8 mouse cellular contexts compared by ENCODE assay signal in the genomic region with DNA sequence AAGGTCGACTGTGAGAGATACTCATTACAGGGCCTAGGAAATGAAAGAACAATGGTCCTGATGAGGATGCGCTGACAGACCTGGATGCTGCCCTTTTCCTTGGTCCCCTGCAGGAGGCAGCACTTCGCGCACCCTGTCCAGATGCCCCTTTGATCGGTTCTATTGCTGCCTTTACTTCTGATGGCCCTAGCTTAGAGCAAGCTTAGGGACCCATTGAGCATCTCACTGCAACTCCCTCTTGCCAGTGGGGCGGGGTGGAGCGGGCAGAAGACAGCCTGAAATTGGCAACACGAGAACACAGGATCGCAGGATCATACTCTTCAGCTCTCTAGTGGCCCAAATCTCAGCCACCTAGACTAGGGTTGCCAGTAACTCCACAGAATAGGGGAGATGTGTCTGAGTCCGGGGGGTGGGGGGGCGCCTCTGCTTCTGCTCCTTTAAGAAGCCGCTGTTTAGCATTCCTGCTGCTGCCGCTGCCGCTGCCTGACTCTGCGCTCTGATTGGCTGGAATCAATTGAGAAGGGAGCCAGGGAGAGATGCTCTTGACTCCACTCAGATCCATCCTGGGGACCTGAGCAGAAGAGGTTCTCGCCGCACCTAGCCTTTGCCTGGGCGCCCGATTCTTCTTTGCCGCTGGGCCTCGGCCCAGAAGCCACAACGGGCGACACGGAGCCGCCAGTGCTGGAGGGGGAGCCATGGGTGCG. TPM values are rescaled to one million over a fixed set of nuclear protein-coding genes. Genes with fewer than 3 reads are reported as not detected.
DNase-seq lines count a peak whose midpoint lies in the region; ATAC-seq and TF ChIP-seq lines count a peak whose summit lies in the region.

Gene Dlg3 (plus strand): TSS at position 542 of the 704 bp plus-strand sequence.

- H3K4me3 ChIP-seq in bone marrow macrophage, adult 2 months (ENCODE audit: insufficient read depth, low read length): peak within 1 kb of the TSS; percentile 40
- H3K4me3 ChIP-seq in embryonic fibroblast, embryonic 13.5 days (ENCODE audit: insufficient read depth, low read length): peak within 1 kb of the TSS; percentile 28
- peak within 1 kb of the TSS; percentile 53 for H3K4me3 ChIP-seq in midbrain, embryonic 11.5 days (ENCODE audit: low read depth, low read length)
- H3K4me3 ChIP-seq in stomach, embryonic 15.5 days (replicated peaks): peak within 1 kb of the TSS; percentile 37

- DNase-seq in heart, adult 11 months: peak; percentile 94
- no peak for DNase-seq in heart, postnatal 25 days (ENCODE audit: low spot score)
- DNase-seq in left cerebral cortex, adult 8-10 months (ENCODE audit: low spot score in 2 of 2): peak; percentile 42 to 60
- peak; percentile 91 for DNase-seq in midbrain, embryonic 11.5 days (ENCODE audit: low spot score, missing footprints)

- H3K4me2 ChIP-seq in midbrain, embryonic 11.5 days: peak within 1 kb of the TSS; percentile 76
- peak within 1 kb of the TSS; percentile 86 for H3K4me2 ChIP-seq in stomach, embryonic 15.5 days

- no peaks in the 10 kb centered on the region for H3K4me1 ChIP-seq in bone marrow macrophage, adult 2 months (ENCODE audit: control insufficient read depth, insufficient read depth, low read length)
- no peaks in the 10 kb centered on the region for H3K4me1 ChIP-seq in embryonic fibroblast, embryonic 13.5 days (ENCODE audit: control insufficient read depth, insufficient read depth, low read length)
- peaks cover 5% of the 10 kb centered on the region; the same call in 1 of the 2 replicates for H3K4me1 ChIP-seq in midbrain, embryonic 11.5 days (ENCODE audit: control insufficient read depth, insufficient read depth, low read length)
- no peaks in the 10 kb centered on the region for H3K4me1 ChIP-seq in stomach, embryonic 15.5 days

- no peaks in the 10 kb centered on the region for H3K36me3 ChIP-seq in midbrain, embryonic 11.5 days (ENCODE audit: control insufficient read depth, insufficient read depth, low read length)
- no peaks in the 10 kb centered on the region for H3K36me3 ChIP-seq in stomach, embryonic 15.5 days

- peaks cover 3% of the 10 kb centered on the region; the same call in 1 of the 2 replicates for H3K27me3 ChIP-seq in midbrain, embryonic 11.5 days (ENCODE audit: control insufficient read depth, insufficient read depth, low read length)
- H3K27me3 ChIP-seq in stomach, embryonic 15.5 days (replicated peaks): peaks cover 7% of the 10 kb centered on the region; the same call in 1 of the 2 replicates

- 21% methylated on average over 26 of the region's 26 CpGs for WGBS in midbrain, embryonic 11.5 days
- WGBS in stomach, embryonic 15.5 days: 20% methylated on average over 25 of the region's 26 CpGs

- no peak for TF ChIP-seq POLR2A in bone marrow macrophage, adult 2 months (IDR thresholded peaks at IDR 0.05; ENCODE audit: borderline replicate concordance, low read depth, low read length)
- TF ChIP-seq POLR2A in embryonic fibroblast, embryonic 13.5 days (IDR thresholded peaks at IDR 0.05; ENCODE audit: low read depth, low read length): no peak

- intact Hi-C loops in heart, postnatal 25 days (cut with DNase I): no loop called here

- peak within 1 kb of the TSS; percentile 59 for H3K9ac ChIP-seq in midbrain, embryonic 11.5 days (ENCODE audit: low read length)
- no peak within 1 kb of the TSS for H3K9ac ChIP-seq in stomach, embryonic 15.5 days

- no peak within 1 kb of the TSS for H3K27ac ChIP-seq in bone marrow macrophage, adult 2 months (ENCODE audit: insufficient read depth, low read depth, low read length)
- H3K27ac ChIP-seq in embryonic fibroblast, embryonic 13.5 days (ENCODE audit: insufficient read depth, low read length): no peak within 1 kb of the TSS
- no peak within 1 kb of the TSS for H3K27ac ChIP-seq in midbrain, embryonic 11.5 days (ENCODE audit: low read depth, low read length)
- H3K27ac ChIP-seq in stomach, embryonic 15.5 days: no peak within 1 kb of the TSS

- no peaks in the 10 kb centered on the region for H3K9me3 ChIP-seq in midbrain, embryonic 11.5 days (ENCODE audit: control insufficient read depth, low read length)
- no peaks in the 10 kb centered on the region for H3K9me3 ChIP-seq in stomach, embryonic 15.5 days

- TF ChIP-seq CTCF in bone marrow macrophage, adult 2 months (IDR thresholded peaks at IDR 0.05; ENCODE audit: low read depth, low read length): no peak
- TF ChIP-seq CTCF in embryonic fibroblast, embryonic 13.5 days (IDR thresholded peaks at IDR 0.05; ENCODE audit: borderline replicate concordance, insufficient read depth, low read length): peak; percentile 46; the same call in 1 of the 2 replicates

- peak; percentile 36 to 67; a peak in 3 of 4 replicates for ATAC-seq in hematopoietic stem cell, adult 5-6 weeks (replicated peaks in 1 of 2; ENCODE audit: insufficient read depth in 1 of 2, low FRiP score in 2 of 2, low TSS enrichment in 1 of 2, low read depth in 1 of 2, poor library complexity in 2 of 2, severe bottlenecking in 2 of 2)
- peak; percentile 93 for ATAC-seq in midbrain, embryonic 11.5 days (ENCODE audit: low FRiP score)
- no peak; the same call in 1 of the 2 replicates for ATAC-seq in stomach, embryonic 15.5 days (ENCODE audit: insufficient read depth, low FRiP score, low read depth)

RNA-seq across cellular contexts. Expression of gene Dlg3, which starts in this region (rescaled TPM):
- 1 to 10 TPM; 3.2 to 3.4 TPM for total RNA-seq in heart, postnatal 25 days (2021)
- 4.1 and 4.2 TPM in 2 replicates for polyA plus RNA-seq in bone marrow macrophage, adult 2 months (2012; ENCODE audit: insufficient read depth, insufficient read length, missing spikeins)
- 37.7 and 45.0 TPM in 2 replicates for polyA plus RNA-seq in embryonic fibroblast, embryonic 13.5 days (2011; ENCODE audit: insufficient read length, low read depth, missing spikeins)
- total RNA-seq in hematopoietic stem cell, adult 5-6 weeks (2017): 18.3 and 20.8 TPM in 2 replicates
- 100 to 1,000 TPM; 121 to 133 (median 126) TPM for total RNA-seq in left cerebral cortex, adult 8-10 months (2022)
- polyA plus RNA-seq in midbrain, embryonic 11.5 days (2014; fragmentation: Nextera tagmentation; extraction: Ambion mirVana): 7.5 and 9.7 TPM in 2 replicates
- 3.0 and 3.8 TPM in 2 replicates for polyA plus RNA-seq in stomach, embryonic 15.5 days (2015; fragmentation: Nextera tagmentation; extraction: Ambion mirVana)
